Mouse (Mus musculus) layer of hippocampus, postnatal 25 days (tissue): ENCODE measurements around the gene Rbm11. TPM values are rescaled to one million over a fixed set of nuclear protein-coding genes. Genes with fewer than 3 reads are reported as not detected.

Experiments used
- DNase-seq, 2 experiments: peaks; one replicate each; pipeline ENCODE4 v3.0.0; 2022; ENCODE audit warnings: mixed read lengths in 2 of 2, low spot score in 1 of 2; ENCODE audit errors: extremely low spot score in 1 of 2
- total RNA-seq, 2 experiments: library from RNA; stranded (reverse); gene quantifications; 2 replicates each; pipeline ENCODE4 v1.2.3; 2021

Rbm11 gene
- 1 to 10 TPM; 5.5 to 5.9 TPM for total RNA-seq

GRCm38 (mm10) chr16:75592671-75593500 lies at the start of gene Rbm11:
Gene Rbm11 (plus strand): TSS chr16:75592844.
- DNase-seq, result peak; percentile 71 to 75

DNA sequence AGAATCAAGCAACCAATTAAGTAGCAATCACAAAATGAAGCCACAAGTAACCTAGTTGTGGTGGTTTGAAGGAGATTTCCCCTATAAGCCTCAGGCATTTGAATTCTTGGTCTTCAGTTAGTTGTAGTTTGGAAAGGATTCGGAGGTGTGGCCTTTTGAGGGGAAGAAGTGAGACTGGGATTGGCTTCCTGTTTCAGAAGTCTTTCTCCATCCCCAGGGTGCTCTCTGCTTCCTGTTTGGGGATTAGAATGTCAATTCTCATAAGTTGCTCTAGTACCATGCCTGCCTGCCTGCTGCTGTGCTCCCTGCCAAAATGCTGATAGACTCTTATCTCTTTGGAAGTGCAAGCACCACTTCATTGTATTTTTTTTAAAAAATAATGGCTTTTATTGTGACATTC lies 47.3 kb upstream of the Rbm11 start:
- no peak for DNase-seq

DNA sequence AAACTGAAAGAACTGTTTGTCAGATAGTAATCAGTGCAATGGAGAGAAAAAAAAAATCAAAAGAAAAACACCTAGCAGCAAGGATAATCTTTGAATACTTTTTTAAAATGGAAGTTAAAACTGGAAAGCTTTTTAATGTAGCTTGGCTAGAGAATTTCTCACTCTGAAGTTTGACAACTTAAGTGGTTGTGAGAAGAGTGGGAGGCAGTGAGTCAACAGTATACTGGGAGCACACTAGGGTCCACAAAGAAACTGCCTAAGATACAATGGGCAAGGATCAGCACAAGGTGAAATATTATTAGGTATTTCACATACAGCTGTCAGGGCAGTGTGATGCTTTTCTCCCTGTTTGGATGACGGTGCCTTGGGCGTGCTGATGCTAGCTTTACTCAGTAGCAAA lies 29.7 kb upstream of the Rbm11 start:
- DNase-seq, result no peak

DNA sequence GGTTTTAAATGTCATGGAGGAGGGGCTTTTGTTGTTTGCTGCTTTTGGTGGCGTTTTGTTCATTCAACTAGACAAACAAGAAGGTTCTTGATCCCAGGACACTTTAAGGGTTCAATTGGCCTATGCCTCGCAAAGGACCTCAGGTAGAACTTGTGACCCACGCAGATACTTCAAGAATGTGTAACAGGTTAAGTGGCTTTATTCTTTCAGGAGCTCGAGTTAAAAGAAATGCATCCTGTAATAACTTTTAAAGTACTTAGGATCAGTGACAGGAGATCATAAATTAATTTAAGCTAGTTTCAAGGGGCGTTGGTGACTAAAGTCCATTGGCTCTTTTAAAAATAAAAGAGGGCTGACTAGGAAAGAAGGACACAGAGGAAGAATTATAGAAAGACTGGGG lies 10.4 kb upstream of the Rbm11 start:
- DNase-seq, result no peak

GRCm38 (mm10) chr16:75585961-75586360 lies 6.7 kb upstream of the Rbm11 start, which contains the start of gene Lipi:
Gene Lipi (minus strand): TSS chr16:75586061.
- DNase-seq, result no peak

DNA sequence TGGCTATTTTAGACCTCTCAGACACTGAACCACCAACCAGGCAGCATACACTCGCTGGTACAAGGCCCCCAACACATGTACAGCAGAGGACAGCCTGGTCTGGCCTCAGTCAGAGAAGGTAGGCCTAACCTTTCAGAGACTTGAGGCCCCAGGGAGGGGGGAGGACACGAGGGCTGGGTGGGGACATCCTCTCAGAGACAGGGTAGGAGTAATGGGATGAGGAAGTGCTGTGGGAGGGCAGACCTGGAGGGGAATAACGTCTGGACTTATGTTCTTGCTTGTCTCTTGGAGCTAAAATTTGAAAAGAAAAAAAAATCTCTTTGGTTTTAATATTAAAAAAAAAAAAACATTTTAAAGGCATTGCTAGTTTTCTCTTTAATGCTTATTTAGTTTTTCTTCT lies 6.2 kb upstream of the Rbm11 start:
- no peak for DNase-seq

GRCm38 (mm10) chr16:75593501-75594183 lies 998 bp downstream of the Rbm11 start:
- DNase-seq, result no peak

DNA sequence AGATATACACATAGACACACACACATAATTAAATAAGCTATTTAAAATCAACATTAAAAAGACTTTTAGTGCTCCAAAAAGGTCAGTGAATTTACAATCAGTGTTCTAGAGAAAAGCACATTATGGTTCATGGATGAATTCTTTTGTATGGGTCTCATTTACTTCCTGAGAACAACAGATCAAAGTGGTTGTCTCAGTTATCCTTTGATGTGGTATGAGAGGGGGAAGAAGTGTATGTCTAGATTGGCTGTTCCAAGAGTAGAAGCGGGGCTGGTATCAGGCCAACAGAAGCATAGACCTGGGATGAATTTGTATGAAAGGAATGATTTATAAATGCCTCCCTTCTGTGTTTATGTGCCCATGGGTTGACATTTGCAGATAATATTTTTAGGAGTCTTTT lies 13.8 kb downstream of the Rbm11 start:
- no peak for DNase-seq

GRCm38 (mm10) chr16:75612561-75612960 lies 19.9 kb downstream of the Rbm11 start:
- DNase-seq, result no peak

DNA sequence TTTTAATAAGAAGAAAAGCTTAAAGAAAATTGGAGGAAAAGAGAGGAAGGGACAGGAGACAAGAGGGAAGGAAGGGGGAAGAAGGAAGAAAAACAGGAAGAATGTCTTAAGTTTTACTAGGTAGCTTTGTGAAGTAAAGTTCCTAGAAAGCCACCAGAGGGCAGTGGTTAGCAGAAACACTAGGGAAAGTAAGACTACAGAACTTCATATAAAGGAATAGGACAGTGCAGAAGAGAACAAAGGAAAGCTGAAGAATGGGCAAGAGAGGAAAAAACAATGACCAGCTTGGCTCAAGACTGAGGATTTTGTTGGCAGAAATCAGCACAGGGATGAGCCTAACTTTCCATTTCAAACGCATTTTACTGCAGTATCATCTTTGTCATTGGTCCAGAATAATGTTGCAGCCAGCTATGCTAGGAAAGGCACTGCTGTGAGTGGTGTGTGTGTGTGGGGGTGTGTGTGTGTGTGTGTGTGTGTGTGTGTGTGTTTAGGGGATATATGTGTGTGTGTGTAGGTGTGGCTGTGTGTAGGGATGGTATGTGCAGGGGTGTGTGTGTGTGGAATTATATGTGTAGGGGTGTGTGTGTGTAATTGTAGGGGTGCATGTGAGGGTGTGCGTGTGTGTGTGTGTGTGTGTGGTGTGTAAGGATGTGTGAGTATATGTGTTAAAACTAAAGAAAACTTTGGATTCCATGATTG lies 25.2 kb downstream of the Rbm11 start:
- DNase-seq, result peak in 1 of 2 experiments; percentile 37

- no peak for DNase-seq
These were observed 35.2 kb downstream of the Rbm11 start for GRCm38 (mm10) chr16:75627862-75628261.

Other genes starting within 250 kb of the Rbm11 start
- under 1 TPM in 1 of 2 experiments, not detected in 1; 0.12 TPM for gene Lipi, start 6.8 kb upstream of the Rbm11 start, total RNA-seq
- gene Hspa13, start 174.3 kb downstream of the Rbm11 start, total RNA-seq, result 10 to 100 TPM; 36.3 to 39.1 TPM